17 mouse cellular contexts compared by ENCODE assay signal in genomic region chr1:123801206-123801605, GRCm38 (mm10).
"Had no signal": no experiment of that assay in that cellular context is flagged by ENCODE, and none has a peak within 500 bp of the region (broad histone marks: within the 10 kb centered on the region; RNA-seq: fewer than 3 reads in every experiment).

No protein-coding gene starts in this region.

- H3K9ac ChIP-seq: lung, embryonic 14.5 days; midbrain, embryonic 13.5 days; midbrain, embryonic 15.5 days; neural tube, embryonic 13.5 days; neural tube, embryonic 15.5 days; stomach, embryonic 15.5 days had no signal

- H3K36me3 ChIP-seq: midbrain, embryonic 13.5 days; midbrain, embryonic 15.5 days; neural tube, embryonic 13.5 days; neural tube, embryonic 15.5 days; stomach, embryonic 15.5 days had no signal

- H3K4me3 ChIP-seq: midbrain, embryonic 13.5 days; midbrain, embryonic 15.5 days; myocyte; neural tube, embryonic 13.5 days; neural tube, embryonic 15.5 days; stomach, embryonic 15.5 days had no signal

- H3K4me1 ChIP-seq: midbrain, embryonic 13.5 days; midbrain, embryonic 15.5 days; neural tube, embryonic 13.5 days; neural tube, embryonic 15.5 days; stomach, embryonic 15.5 days had no signal

- ATAC-seq: midbrain, embryonic 13.5 days; midbrain, embryonic 15.5 days had no signal

- H3K4me2 ChIP-seq: lung, embryonic 14.5 days; midbrain, embryonic 11.5 days; midbrain, embryonic 13.5 days; midbrain, embryonic 15.5 days; neural tube, embryonic 13.5 days; neural tube, embryonic 15.5 days; stomach, embryonic 15.5 days had no signal

- DNase-seq: lung, adult 18-20 months; lung, embryonic 14.5 days; lung, postnatal 10 days; lung, postnatal 4 days; retina, postnatal 1 day; right cerebral cortex, postnatal 14 days; thymus, adult 2 months; thymus, postnatal 25 days; thymus, postnatal 4 days had no signal

- H3K27me3 ChIP-seq: midbrain, embryonic 13.5 days; midbrain, embryonic 15.5 days; neural tube, embryonic 13.5 days; neural tube, embryonic 15.5 days; stomach, embryonic 15.5 days had no signal

- H3K27ac ChIP-seq: midbrain, embryonic 13.5 days; midbrain, embryonic 15.5 days; neural tube, embryonic 13.5 days; neural tube, embryonic 15.5 days; stomach, embryonic 15.5 days; stomach, postnatal 0 days had no signal

- H3K9me3 ChIP-seq: midbrain, embryonic 13.5 days; midbrain, embryonic 15.5 days; neural tube, embryonic 13.5 days; neural tube, embryonic 15.5 days; stomach, embryonic 15.5 days had no signal
